Mouse (Mus musculus): ENCODE measurements around the gene Card9. TPM values are rescaled to one million over a fixed set of nuclear protein-coding genes. Genes with fewer than 3 reads are reported as not detected.

Gene Card9
- polyA plus RNA-seq, 1 experiment from 2014 or later: 1.0 TPM

DNA sequence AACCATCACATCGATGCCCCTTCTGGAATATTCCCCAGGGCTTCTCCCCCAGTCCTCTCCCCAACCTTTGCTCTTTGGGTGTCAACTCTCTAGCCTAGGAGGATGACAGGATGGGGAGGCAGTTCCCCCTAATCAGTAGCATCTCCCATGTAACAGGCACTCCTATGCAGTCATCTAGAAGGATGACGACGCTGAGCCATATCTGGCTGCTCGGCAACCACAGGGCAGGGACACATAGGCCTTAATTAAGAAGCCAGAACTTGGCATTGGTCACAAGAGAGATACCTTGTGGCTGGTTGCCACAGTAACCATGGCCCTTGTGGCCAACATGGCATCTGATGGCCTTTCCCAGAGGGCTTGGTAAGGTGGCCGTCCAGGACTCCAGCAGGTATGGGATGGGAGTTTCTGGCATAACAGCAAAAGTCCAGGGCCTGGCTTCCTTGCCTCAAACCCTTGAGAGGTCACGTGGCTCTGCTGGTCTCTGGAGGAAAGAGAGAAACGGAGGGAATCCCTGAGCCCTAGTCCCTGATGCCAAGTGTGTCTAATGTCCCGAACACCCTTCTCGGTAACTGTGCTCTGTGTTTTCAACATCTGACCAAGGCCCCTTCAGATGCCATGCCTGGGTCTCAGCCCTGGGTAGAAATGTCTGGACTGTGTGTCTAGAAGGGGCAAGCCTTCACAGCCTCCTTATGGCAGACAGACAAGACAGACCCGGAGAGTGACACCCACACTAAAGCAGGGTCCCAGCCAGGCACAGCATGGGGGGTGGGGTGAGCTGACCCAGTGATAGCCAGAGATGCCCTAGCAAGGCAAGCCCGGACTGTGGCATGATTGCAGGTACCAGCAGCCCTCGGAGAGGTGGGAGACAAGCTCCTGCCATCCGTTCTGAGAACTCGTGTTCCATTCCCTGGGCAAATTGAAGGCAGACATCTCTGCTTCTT lies 40.2 kb downstream of the Card9 start:
- peaks cover 47% of the 10 kb centered on the region for H3K4me1 ChIP-seq
- H3K4me2 ChIP-seq (replicated peaks): 0 out of 2 replicates have a peak overlapping the region, but pooled peaks have one; percentile 6
- H3K9me3 ChIP-seq: no peaks in the 10 kb centered on the region
- no peak overlapping the region for H3K27ac ChIP-seq
- 0 out of 2 replicates have a peak overlapping the region, but pooled peaks have one; percentile 19 for H3K9ac ChIP-seq
- H3K36me3 ChIP-seq: peaks cover 42% of the 10 kb centered on the region
- H3K4me3 ChIP-seq: no peak overlapping the region
- no peak for ATAC-seq (ENCODE audit: low FRiP score, low read depth)
- no peaks in the 10 kb centered on the region for H3K27me3 ChIP-seq (replicated peaks)
- 91% methylated on average over 14 of the region's 14 CpGs for WGBS

DNA sequence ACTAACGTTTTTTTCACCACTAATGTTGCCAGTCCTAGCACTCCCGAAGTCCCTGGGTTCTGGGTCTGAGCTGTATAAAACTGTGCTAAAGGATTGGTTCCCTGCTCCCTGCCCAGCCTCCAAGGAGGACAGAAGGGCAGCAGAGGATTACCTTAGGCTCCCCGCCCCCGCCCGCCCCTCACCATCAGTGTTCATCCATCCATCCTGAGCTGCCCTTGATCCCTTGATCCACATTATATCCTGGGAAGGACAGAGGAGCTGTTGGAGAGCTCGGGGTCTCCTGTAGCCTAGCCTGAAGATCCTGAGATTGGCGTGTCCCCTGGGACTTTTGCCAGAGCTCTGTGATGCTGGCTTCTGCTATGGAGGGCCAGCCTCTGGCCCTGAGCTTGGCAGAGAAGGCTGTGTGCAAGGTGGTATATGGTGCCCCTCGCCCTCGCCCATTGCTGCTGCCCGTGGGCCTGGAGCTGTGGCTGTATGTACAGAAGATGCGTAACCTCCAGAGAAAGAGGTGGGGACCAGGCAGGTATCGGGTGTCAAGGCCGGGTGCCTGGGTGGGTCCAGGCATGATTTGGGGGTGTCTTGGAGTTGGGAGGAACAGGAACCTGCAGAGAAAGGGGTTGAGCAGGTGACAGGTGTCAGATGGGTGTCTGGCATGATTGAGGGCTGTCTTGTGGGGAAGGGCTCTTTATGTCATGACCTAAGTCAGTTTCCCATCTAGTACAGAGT lies 41.0 kb downstream of the Card9 start:
- Histone ChIP-seq H3K4me3 (no peak overlapping the region), H3K27ac (no peak overlapping the region), H3K4me1 (peaks cover 52% of the 10 kb centered on the region), H3K27me3 (replicated peaks) (no peaks in the 10 kb centered on the region), H3K4me2 (replicated peaks) (peak overlapping the region; percentile 95; the same call in 1 of the 2 replicates), H3K9me3 (no peaks in the 10 kb centered on the region), H3K36me3 (peaks cover 33% of the 10 kb centered on the region), H3K9ac (no peak overlapping the region)
- no peak for ATAC-seq (ENCODE audit: low FRiP score, low read depth)
- 90% methylated on average over 13 of the region's 13 CpGs for WGBS

GRCm38 (mm10) chr2:26319109-26319508 lies 41.6 kb downstream of the Card9 start:
- Histone ChIP-seq H3K36me3 (peaks cover 28% of the 10 kb centered on the region), H3K4me1 (peaks cover 58% of the 10 kb centered on the region), H3K9me3 (no peaks in the 10 kb centered on the region), H3K27me3 (replicated peaks) (no peaks in the 10 kb centered on the region), H3K27ac (no peak overlapping the region), H3K9ac (peak overlapping the region; percentile 26; the same call in 1 of the 2 replicates), H3K4me2 (replicated peaks) (peak overlapping the region; percentile 95; the same call in 1 of the 2 replicates), H3K4me3 (no peak overlapping the region)
- ATAC-seq (ENCODE audit: low FRiP score, low read depth): no peak
- WGBS: 91% methylated on average over 9 of the region's 9 CpGs

DNA sequence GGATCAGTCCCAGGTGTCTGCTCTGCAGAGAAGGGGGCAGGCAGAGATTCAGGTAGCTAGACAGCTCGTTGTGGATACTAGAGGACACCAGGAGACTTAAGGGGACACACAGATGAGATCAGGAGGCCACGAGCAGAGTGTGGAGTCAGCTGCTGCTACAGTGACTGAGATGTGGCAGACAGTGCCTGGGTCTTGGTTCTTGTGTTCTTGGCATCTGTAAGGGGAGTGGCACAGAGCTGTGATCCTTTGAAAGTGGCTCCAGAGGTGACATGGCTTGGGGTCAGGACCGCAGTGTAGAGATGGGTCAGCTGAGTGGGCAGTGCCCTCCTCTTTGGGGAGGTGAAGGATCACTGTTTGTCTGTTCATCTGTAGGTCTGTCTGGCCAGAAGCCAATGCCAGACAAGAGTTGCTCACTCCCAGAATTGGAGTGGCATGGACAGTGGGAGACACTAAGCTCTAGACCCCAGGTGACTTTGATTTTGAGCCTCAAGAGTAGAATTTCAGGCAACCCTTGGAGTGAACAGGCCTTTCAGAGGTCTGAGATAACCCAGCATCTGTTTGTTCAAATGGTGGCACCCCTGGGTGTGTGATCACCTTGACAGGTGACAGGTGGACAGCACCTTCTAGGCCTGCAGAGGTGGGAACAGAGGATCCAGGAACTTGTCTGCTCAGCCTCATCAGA lies 42.6 kb downstream of the Card9 start:
- WGBS: 92% methylated on average over 3 of the region's 3 CpGs

GRCm38 (mm10) chr2:26317371-26317770 lies 43.3 kb downstream of the Card9 start:
- H3K4me3 ChIP-seq: peak overlapping the region; percentile 91
- no peak for ATAC-seq (ENCODE audit: low FRiP score, low read depth)
- no peaks in the 10 kb centered on the region for H3K27me3 ChIP-seq (replicated peaks)
- peak overlapping the region; percentile 95 for H3K4me2 ChIP-seq (replicated peaks)
- WGBS: 73% methylated on average over 3 of the region's 3 CpGs
- no peaks in the 10 kb centered on the region for H3K9me3 ChIP-seq
- H3K36me3 ChIP-seq: peaks cover 10% of the 10 kb centered on the region; the same call in 1 of the 2 replicates
- peaks cover 60% of the 10 kb centered on the region for H3K4me1 ChIP-seq
- H3K9ac ChIP-seq: peak overlapping the region; percentile 94
- no peak overlapping the region for H3K27ac ChIP-seq

More for the DNA sequence above, 42.6 kb downstream of the Card9 start:
- H3K27ac ChIP-seq: no peak overlapping the region
- H3K36me3 ChIP-seq: peaks cover 18% of the 10 kb centered on the region
- no peaks in the 10 kb centered on the region for H3K9me3 ChIP-seq
- H3K4me1 ChIP-seq: peaks cover 60% of the 10 kb centered on the region
- peak overlapping the region; percentile 95 for H3K4me2 ChIP-seq (replicated peaks)
- ATAC-seq (ENCODE audit: low FRiP score, low read depth): no peak
- H3K27me3 ChIP-seq (replicated peaks): no peaks in the 10 kb centered on the region
- no peak overlapping the region for H3K4me3 ChIP-seq
- H3K9ac ChIP-seq: peak overlapping the region; percentile 94

- WGBS: 63% methylated on average over 9 of the region's 9 CpGs
Measured at GRCm38 (mm10) chr2:26316576-26317246, 44.0 kb downstream of the Card9 start.

DNA sequence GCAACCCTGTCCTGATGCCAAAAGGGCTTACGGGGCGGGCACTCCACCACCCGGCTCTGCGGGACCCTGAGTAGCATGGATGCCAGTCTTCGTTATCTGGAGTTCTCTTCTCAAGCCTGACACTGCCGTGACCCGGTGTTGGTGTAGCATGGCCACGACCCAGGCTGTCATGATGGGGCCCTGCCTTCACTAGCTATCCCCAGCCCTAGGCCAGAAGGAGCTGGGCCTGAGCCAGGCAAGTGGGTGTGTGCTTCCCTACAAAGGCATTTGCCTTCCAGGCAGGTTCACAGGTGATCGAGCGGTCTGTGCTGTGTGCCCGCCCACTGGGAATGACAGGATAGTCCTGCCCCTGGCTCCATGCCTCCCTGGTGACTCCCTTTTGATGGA lies 44.8 kb downstream of the Card9 start:
- peak overlapping the region; percentile 93 for H3K27ac ChIP-seq
- peak overlapping the region; percentile 95 for H3K4me2 ChIP-seq (replicated peaks)
- WGBS: 1% methylated on average over 11 of the region's 11 CpGs
- no peaks in the 10 kb centered on the region for H3K9me3 ChIP-seq
- H3K4me3 ChIP-seq: peak overlapping the region; percentile 91
- ATAC-seq (ENCODE audit: low FRiP score, low read depth): peak; percentile 38
- peaks cover 5% of the 10 kb centered on the region; the same call in 1 of the 2 replicates for H3K36me3 ChIP-seq
- H3K4me1 ChIP-seq: peaks cover 60% of the 10 kb centered on the region
- H3K9ac ChIP-seq: peak overlapping the region; percentile 94
- H3K27me3 ChIP-seq (replicated peaks): no peaks in the 10 kb centered on the region

More at GRCm38 (mm10) chr2:26316576-26317246, 44.0 kb downstream of the Card9 start:
- Histone ChIP-seq H3K4me1 (peaks cover 60% of the 10 kb centered on the region), H3K27ac (no peak overlapping the region), H3K4me2 (replicated peaks) (peak overlapping the region; percentile 95), H3K27me3 (replicated peaks) (no peaks in the 10 kb centered on the region), H3K9ac (peak overlapping the region; percentile 94), H3K36me3 (peaks cover 6% of the 10 kb centered on the region; the same call in 1 of the 2 replicates), H3K9me3 (no peaks in the 10 kb centered on the region), H3K4me3 (peak overlapping the region; percentile 91)
- ATAC-seq (ENCODE audit: low FRiP score, low read depth): no peak

DNA sequence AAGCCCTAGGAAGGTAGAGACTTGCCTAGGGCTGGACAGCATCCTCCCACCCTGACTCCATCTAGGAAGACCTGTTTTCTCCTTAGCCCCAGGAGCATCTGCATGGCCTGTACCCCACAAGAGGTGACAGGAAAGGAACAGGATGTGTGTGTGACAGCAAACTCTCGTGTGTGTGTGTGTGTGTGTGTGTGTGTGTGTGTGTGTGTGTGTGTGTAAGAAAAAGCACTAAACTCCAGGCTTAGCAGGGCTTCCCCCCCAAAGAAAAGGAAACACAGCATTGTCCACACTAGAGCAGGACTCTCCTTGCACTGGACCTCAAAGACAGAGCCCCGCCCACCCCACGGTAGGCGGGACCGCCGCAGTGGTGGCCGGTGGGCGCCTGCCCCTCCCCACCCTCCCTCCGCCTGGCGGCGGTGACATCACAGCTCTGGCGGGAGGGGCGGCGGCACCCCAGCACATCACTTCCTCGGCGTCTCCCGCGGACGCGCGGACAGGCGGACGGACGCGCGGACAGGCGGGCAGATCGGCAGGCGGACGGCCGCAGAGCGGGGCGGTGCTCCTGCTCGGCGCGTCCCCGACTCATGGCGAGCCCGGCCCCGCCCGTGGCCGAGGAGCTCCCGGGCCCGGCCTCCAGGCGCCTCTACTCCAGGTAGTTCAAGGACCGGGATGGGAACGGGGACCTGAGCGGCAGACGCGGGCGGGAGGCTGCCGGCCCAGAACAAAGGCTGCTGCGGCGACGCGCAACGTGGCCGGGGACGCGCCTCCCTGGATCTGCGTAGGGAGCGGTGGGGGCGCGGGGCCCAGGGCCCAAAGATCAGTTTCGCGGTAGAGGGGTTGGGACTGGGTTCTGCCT lies 45.4 kb downstream of the Card9 start, which contains the start of gene Gpsm1:
Gpsm1 (plus strand) TSS at position 444 of the 853 bp plus-strand sequence.
- Histone ChIP-seq H3K27ac (peak within 1 kb of the TSS; percentile 93), H3K9me3 (no peaks in the 10 kb centered on the region), H3K27me3 (replicated peaks) (no peaks in the 10 kb centered on the region), H3K9ac (peak within 1 kb of the TSS; percentile 94), H3K4me3 (peak within 1 kb of the TSS; percentile 91), H3K36me3 (no peaks in the 10 kb centered on the region), H3K4me2 (replicated peaks) (peak within 1 kb of the TSS; percentile 95), H3K4me1 (peaks cover 58% of the 10 kb centered on the region)
- WGBS: 1% methylated on average over 64 of the region's 66 CpGs
- peak; percentile 90 for ATAC-seq (ENCODE audit: low FRiP score, low read depth)

DNA sequence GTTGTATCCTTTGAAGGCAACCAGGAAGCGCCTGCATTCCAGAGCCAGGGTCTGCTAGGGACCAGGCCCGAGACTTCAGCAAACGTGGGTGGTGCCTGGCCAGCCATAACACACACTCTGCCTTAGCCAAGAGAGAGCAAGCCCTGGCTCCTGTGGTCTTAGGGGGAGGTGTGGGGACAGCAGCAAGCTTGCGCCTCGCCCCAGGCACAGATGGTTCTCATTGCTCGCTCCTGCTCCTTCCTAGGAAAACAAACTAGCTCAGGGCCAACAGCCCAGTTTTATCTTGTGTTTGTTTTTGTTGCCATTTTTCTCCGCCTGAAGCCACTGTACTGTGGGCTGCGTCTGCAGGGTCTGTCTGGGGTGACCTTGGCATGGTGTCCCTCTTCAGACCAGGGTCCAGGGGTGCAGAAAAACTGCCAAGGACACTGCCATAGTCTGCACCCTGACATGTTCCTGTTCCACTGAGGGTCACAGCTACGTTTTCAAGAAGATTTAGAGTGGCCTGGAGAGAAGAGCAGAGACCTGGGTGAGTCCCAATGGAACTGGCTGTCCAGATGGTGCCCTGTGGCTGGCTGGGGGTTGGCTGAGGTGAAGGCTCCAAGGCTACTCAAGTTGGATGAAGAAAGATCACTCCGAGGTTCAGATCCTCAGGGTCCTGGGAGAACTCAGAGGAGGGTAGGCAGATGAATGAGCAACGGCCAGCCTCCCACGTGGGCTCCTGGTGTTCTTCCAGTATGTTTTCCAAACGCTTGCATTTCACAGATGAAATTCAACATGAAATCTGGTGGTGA lies 46.2 kb downstream of the Card9 start:
- peak overlapping the region; percentile 94; the same call in 1 of the 2 replicates for H3K9ac ChIP-seq
- no peaks in the 10 kb centered on the region for H3K36me3 ChIP-seq
- peaks cover 53% of the 10 kb centered on the region for H3K4me1 ChIP-seq
- H3K27ac ChIP-seq: peak overlapping the region; percentile 67
- no peaks in the 10 kb centered on the region for H3K27me3 ChIP-seq (replicated peaks)
- H3K9me3 ChIP-seq: no peaks in the 10 kb centered on the region
- H3K4me3 ChIP-seq: peak overlapping the region; percentile 91; the same call in 1 of the 2 replicates
- WGBS: 59% methylated on average over 13 of the region's 13 CpGs
- peak overlapping the region; percentile 95 for H3K4me2 ChIP-seq (replicated peaks)
- no peak for ATAC-seq (ENCODE audit: low FRiP score, low read depth)

- Histone ChIP-seq H3K4me1 (peaks cover 42% of the 10 kb centered on the region), H3K27ac (no peak overlapping the region)
Measured at GRCm38 (mm10) chr2:26313394-26313793, 47.3 kb downstream of the Card9 start.

More at GRCm38 (mm10) chr2:26313394-26313793, 47.3 kb downstream of the Card9 start:
- H3K4me3 ChIP-seq: no peak overlapping the region
- WGBS: 81% methylated on average over 1 of the region's 1 CpGs
- ATAC-seq (ENCODE audit: low FRiP score, low read depth): no peak
- H3K27me3 ChIP-seq (replicated peaks): no peaks in the 10 kb centered on the region
- H3K9me3 ChIP-seq: no peaks in the 10 kb centered on the region
- no peak overlapping the region for H3K4me2 ChIP-seq (replicated peaks)
- H3K9ac ChIP-seq: no peak overlapping the region
- H3K36me3 ChIP-seq: no peaks in the 10 kb centered on the region

All from neural tube, embryonic 12.5 days (tissue).